Mouse (Mus musculus): ENCODE measurements around the gene Msantd2.

The Msantd2 gene

GRCm38 (mm10) chr9:37540701-37541575 lies 51.8 kb downstream of the Msantd2 start:
- DNase-seq (ENCODE audit: extremely low spot score), result no peak

- no peak for DNase-seq (ENCODE audit: extremely low spot score)
These were observed 52.9 kb downstream of the Msantd2 start for GRCm38 (mm10) chr9:37541851-37542642.

DNA sequence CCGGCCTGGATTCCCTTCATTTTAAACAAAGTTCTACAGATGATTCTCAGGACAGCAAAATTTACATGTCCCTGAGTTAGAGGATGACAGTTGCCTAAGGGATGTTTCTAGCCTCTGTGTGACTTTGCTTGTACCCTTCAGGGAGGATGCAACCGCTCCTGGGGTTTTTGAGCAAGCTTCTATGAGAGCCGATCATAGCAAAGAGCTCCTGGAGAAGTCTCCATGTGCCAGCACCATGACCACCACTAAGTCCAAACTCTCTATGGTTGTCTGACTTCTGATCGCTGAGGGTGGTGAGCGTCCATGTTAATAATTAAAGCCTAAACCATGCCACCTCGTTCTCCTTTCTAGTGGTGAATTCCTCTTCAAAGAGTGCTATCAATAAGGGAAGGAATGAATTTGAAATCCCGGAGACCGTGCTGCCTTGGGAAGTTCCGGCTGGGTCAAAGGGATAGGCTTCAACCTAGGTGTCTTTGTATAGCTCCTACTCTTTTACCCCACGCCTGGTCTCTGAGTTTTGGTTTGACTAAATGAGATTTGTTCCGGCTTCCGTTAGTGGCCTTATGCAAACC lies 54.8 kb downstream of the Msantd2 start:
- DNase-seq (ENCODE audit: extremely low spot score), result no peak

DNA sequence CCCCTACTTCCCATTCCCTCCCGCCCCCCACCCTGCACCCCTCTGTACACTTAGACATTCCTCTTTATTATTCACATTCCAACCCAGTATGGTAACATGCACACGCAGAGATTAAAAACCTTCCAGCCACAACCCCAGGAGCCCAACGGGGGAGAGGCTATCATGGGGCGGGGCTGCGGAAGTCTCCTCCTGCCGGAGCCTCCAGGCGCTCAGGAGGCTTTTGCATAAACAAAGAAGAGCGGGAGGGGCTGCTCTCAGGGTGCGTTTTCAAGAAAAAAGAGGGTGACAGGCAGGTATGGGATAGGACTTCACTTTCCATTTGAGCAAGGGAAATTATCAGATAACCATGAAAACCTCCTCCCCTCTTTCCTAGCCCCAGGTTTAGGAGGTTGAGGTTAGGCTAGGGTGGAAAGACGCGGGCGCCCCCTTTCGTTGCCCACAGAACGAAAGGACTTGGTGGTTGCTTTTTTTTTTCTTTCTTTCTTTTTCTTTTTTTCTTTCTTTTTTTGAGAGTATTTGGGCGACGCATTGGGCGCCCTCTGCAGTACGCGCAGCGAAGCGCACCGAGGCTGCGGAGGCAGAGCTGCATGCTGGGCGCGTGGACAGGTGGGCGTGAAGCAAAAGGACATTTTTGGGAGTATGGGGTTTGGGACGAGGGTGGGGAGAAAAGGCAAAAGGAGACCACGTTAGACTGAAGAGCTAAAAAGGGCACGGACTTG lies 55.5 kb downstream of the Msantd2 start:
- peak; percentile 67 for DNase-seq (ENCODE audit: extremely low spot score)

- DNase-seq (ENCODE audit: extremely low spot score), result peak; percentile 24
These were observed 56.1 kb downstream of the Msantd2 start for GRCm38 (mm10) chr9:37545166-37545610.

DNA sequence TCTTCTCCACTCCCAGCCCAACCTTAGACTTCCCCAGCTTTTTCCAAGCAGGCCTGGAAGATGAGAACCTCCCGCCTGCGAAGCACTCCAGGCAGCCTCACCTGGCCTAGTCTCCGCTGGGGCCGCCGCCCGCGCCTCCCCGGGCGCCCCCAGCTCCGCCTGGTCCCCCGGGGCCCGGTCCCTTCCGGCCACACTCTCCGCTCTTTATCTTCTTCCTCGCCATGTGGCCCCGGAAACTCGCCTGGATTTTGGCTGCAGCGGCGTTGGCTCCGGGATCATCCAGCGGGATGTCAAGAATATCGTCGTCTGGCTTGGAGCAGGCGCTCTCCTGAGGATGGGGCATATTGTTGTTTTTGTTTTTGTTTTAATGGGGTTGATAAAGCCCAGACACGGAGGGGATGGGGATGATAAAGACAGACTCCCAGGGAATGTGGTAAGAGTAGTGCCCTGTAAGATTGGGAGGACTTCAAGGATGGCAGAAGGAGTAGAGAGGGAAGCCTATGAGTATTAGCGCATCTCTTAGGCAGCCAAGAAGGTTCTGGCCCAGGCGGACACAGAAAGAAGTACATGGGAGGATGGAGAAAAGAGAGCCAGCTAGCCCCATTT lies 56.8 kb downstream of the Msantd2 start:
- DNase-seq (ENCODE audit: extremely low spot score), result no peak

DNA sequence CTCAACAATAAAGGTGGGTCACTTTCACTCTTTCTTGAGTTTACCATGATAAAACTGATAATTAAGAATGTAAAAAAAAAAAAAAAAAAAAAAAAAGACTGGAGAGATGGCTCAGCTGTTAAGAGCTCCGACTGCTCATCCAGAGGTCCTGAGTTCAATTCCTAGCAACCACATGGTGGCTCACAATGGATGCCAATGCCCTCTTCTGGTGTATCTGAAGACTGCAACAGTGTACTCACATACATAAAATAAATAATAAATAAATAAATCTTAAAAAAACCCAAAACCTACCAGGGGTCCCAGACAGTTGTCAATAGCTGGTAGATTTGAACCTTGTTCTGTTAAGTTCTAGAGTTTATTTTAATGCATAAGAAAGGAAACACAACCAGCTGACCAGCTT lies 57.8 kb downstream of the Msantd2 start:
- DNase-seq (ENCODE audit: extremely low spot score), result no peak

GRCm38 (mm10) chr9:37550435-37550834 lies 61.3 kb downstream of the Msantd2 start:
- no peak for DNase-seq (ENCODE audit: extremely low spot score)

DNA sequence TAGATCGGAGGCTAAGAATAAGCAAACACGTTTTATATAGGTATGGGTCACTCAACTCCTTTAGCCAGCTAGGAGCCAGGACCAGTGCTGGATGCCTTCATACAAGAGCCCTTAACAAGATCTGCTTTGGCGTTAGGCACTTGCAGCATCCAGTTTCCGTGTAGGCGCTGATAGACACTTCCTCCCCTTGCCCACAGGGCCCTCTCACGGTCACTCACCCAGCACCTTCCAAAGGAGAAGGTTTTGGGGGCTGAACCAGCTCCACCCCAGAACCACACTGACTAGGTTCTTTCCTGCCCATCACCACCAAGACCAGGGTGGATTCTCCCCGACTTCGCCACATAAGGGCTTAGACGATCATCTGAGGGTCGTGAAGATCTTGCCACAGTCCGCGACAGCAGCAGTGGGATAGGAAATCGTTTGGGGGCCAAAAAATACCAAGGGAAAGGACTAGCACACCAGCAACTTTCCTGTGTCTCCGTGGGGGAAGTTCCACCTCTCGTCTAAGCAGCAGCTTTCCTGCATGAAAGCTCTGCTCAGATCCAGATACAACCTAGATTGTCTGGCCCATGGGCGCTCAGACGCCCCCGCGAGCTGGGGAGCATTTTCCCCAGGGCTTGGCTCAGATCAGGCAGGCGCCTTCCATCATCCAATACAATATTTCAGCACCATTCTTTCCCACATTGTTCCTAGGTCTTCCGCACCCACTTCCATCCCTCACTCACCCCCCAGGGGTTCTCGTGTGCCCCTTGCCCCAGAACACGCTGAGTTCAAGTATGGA lies 62.8 kb downstream of the Msantd2 start:
- DNase-seq (ENCODE audit: extremely low spot score), result peak; percentile 22

GRCm38 (mm10) chr9:37552536-37553293 lies 63.6 kb downstream of the Msantd2 start, which contains the start of gene Nrgn:
Gene Nrgn (minus strand): TSS chr9:37552904.
- peak; percentile 81 for DNase-seq (ENCODE audit: extremely low spot score)

DNA sequence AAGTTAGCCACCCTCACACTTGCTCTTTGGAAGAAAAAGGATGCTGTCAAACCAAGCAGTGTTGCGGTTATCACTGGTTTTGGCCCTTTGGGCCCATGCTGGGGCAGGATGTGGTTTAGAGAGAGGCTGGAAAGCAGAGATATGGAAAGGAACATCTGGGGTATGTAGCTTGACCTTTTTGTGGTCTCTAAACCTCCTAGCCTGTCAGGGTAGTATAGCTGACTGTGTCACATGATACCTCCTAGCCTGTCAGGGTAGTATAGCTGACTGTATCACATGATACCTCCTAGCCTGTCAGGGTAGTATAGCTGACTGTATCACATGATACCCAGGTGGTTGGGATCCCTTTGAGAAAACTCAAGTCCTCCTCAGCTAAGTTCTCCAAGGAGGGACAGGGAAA lies 65.2 kb downstream of the Msantd2 start:
- DNase-seq (ENCODE audit: extremely low spot score), result no peak

GRCm38 (mm10) chr9:37554838-37555748 lies 66.0 kb downstream of the Msantd2 start, which contains the start of gene Siae:
Gene Siae (plus strand): TSS chr9:37555698.
- no peak for DNase-seq (ENCODE audit: extremely low spot score)

DNA sequence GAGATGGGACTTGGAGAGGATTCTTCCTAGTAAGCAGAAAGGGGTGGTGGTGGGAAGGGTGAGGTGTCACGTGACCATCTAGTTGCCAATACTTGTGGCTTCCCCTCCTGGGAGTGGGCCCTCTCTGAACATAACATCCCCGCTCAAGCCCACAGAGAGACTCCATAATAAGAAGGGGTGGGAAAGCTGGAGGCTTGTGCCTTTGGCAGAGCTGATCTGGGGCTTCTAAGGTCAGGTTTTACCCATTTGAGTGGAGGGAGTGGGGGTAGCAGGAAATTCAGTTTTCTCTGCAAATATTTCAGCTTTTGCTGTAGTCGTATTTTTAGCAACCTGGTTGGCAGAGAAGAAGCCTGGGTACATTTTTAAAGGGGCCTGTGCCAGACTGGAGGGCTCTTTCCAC lies 67.2 kb downstream of the Msantd2 start:
- DNase-seq (ENCODE audit: extremely low spot score), result no peak

DNA sequence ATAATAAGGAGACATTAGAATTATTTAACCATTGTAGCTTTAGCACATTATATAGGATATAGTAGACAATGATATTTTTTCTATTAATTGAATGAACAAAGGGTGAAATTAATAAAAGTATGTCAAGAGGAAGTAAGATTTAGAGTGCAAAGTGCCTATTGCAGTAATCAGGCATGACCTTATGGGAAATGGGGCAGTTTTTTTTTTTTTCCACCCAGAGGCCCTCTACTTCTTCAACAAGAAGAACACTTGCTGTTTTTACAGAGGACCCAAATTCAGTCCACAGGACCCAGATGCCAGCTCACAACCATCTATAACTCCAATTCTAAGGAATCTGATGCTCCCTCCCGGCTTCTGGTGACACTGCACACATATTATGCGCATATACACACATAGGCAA lies 71.5 kb downstream of the Msantd2 start:
- no peak for DNase-seq (ENCODE audit: extremely low spot score)

- DNase-seq (ENCODE audit: extremely low spot score), result no peak
These were observed 74.7 kb downstream of the Msantd2 start for GRCm38 (mm10) chr9:37563805-37564204.

- no peak for DNase-seq (ENCODE audit: extremely low spot score)
These were observed 77.9 kb downstream of the Msantd2 start for GRCm38 (mm10) chr9:37567019-37567418.

GRCm38 (mm10) chr9:37567454-37567853 lies 78.3 kb downstream of the Msantd2 start:
- DNase-seq (ENCODE audit: extremely low spot score), result no peak

DNA sequence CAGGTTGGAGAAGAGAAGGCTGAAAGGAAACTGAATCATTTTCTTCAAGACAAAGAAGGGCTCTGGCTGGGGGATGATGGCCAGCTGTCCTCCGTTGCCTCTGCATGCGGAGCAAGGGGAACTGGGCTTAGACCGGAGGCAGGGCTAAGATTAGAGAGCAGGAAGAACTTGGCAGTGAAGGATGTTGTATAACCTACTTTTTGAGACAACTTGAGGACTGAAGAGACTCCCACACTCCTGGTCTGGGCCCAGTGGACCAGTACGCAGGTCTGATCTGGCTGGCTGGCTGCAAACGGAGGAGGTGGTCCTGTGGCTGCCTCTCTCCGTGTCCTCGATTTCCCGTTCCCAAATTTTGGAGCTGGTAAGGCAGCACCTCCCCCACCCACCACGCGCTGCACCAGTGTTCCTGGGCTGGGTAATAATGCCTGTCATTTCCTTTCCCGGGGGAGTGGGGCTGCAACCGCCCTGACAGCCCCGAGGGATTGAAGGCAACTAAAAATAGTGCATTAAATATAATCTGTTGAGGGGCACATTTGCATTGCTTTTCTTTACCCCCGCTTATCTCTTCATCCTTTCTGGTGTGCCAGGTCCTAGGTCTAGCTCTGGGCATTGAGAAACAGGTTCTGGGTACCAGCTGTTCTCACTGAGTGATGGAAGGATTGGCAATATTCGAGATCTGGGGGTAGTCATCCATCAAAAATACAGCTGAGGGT lies 78.9 kb downstream of the Msantd2 start:
- DNase-seq (ENCODE audit: extremely low spot score), result no peak
